16 mouse cellular contexts compared by ENCODE assay signal in the genomic region with DNA sequence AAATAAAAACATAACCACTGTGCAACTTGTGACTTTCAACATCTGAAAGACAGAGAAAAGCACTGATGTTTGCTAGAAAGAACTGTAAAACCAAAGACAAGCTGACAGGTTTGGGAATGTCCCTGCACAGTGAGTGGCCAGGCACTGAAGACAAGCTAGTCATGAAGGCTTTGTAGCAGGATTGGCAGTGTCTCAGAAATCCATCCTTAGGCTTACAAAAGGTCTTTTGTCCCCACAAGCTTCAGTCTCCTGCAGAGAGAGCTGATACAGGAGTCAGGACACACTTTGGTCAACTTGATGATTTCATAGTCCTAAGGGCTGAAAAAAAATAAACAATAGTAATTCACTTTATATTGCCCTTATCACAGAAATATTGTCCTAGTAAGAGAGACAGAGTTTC.
"Had no signal": no experiment of that assay in that cellular context is flagged by ENCODE, and none has a peak within 500 bp of the region (broad histone marks: within the 10 kb centered on the region; RNA-seq: fewer than 3 reads in every experiment).

No protein-coding gene starts in this region.

- H3K36me3 ChIP-seq: midbrain, embryonic 10.5 days; midbrain, embryonic 12.5 days; midbrain, embryonic 15.5 days; neural tube, embryonic 13.5 days; neural tube, embryonic 15.5 days; stomach, embryonic 15.5 days had no signal

- DNase-seq: lung, adult 18-20 months; lung, embryonic 14.5 days; lung, postnatal 10 days; lung, postnatal 4 days; right cerebral cortex, postnatal 14 days; thymus, adult 2 months; thymus, postnatal 25 days; thymus, postnatal 4 days had no signal

- H3K27me3 ChIP-seq: midbrain, embryonic 15.5 days; neural tube, embryonic 13.5 days; neural tube, embryonic 15.5 days; stomach, embryonic 15.5 days had no signal

- H3K9ac ChIP-seq: lung, embryonic 14.5 days; midbrain, embryonic 12.5 days; midbrain, embryonic 15.5 days; neural tube, embryonic 13.5 days; neural tube, embryonic 15.5 days; stomach, embryonic 15.5 days had no signal

- H3K4me3 ChIP-seq: midbrain, embryonic 10.5 days; midbrain, embryonic 12.5 days; midbrain, embryonic 15.5 days; myocyte; neural tube, embryonic 13.5 days; neural tube, embryonic 15.5 days; stomach, embryonic 15.5 days had no signal

- ATAC-seq: midbrain, embryonic 15.5 days had no signal

- H3K9me3 ChIP-seq: midbrain, embryonic 10.5 days; neural tube, embryonic 13.5 days; stomach, embryonic 15.5 days had no signal

- H3K4me2 ChIP-seq: lung, embryonic 14.5 days; midbrain, embryonic 12.5 days; midbrain, embryonic 15.5 days; neural tube, embryonic 13.5 days; neural tube, embryonic 15.5 days; stomach, embryonic 15.5 days had no signal

- H3K4me1 ChIP-seq: midbrain, embryonic 12.5 days; midbrain, embryonic 15.5 days; neural tube, embryonic 13.5 days; neural tube, embryonic 15.5 days; stomach, embryonic 15.5 days had no signal

- H3K27ac ChIP-seq: midbrain, embryonic 10.5 days; midbrain, embryonic 12.5 days; midbrain, embryonic 15.5 days; neural tube, embryonic 13.5 days; neural tube, embryonic 15.5 days; stomach, embryonic 15.5 days; stomach, postnatal 0 days had no signal
